Mouse (Mus musculus) neural tube, embryonic 14.5 days (tissue): ENCODE measurements around the gene Prdm11. TPM values are rescaled to one million over a fixed set of nuclear protein-coding genes. Genes with fewer than 3 reads are reported as not detected.
A peak's percentile ranks its signal among the peaks of the same experiment; 100 is the strongest.

Experiments
- ATAC-seq: fragments of 200-750 bp; cut with Nextera tagmentation; 2 replicates; pipeline ENCODE4 v1.8.0; 2017; ENCODE audit warnings: low read depth, mild to moderate bottlenecking, moderate TSS enrichment, moderate library complexity
- H3K27ac ChIP-seq: fragments of 300-500 bp; sonication (generic); 2 replicates; pipeline ENCODE4 v1.5.1; 2014; ENCODE audit warnings: low read depth, mild to moderate bottlenecking, control low read depth, low read length, moderate library complexity, mixed read lengths
- H3K27me3 ChIP-seq: fragments of 300-500 bp; sonication (generic); 2 replicates; pipeline ENCODE4 v1.6.1; 2014; ENCODE audit warnings: low read length; ENCODE audit not compliant: control insufficient read depth, insufficient read depth
- H3K36me3 ChIP-seq: fragments of 300-500 bp; sonication (generic); 2 replicates; pipeline ENCODE4 v1.6.1; 2014; ENCODE audit warnings: low read length, mixed read lengths; ENCODE audit not compliant: control insufficient read depth, insufficient read depth
- H3K4me1 ChIP-seq: fragments of 300-500 bp; sonication (generic); 2 replicates; pipeline ENCODE4 v1.6.1; 2014; ENCODE audit warnings: low read length; ENCODE audit not compliant: control insufficient read depth, insufficient read depth
- H3K4me2 ChIP-seq: fragments of 300-500 bp; sonication (generic); 2 replicates; pipeline ENCODE4 v1.6.1; 2014; ENCODE audit warnings: mild to moderate bottlenecking, low read depth, low read length, control low read depth
- H3K4me3 ChIP-seq: fragments of 300-500 bp; sonication (generic); 2 replicates; pipeline ENCODE4 v1.5.1; 2014; ENCODE audit warnings: low read depth, low read length, control low read depth, mixed read lengths
- H3K9ac ChIP-seq: fragments of 300-500 bp; sonication (generic); replicated peaks from 2 replicates; pipeline ENCODE4 v1.6.1; 2014; ENCODE audit warnings: low read depth, mild to moderate bottlenecking, control low read depth, low read length, mixed read lengths
- H3K9me3 ChIP-seq: fragments of 300-500 bp; sonication (generic); 2 replicates; pipeline ENCODE4 v1.6.1; 2016; ENCODE audit warnings: low read length; ENCODE audit not compliant: control insufficient read depth
- WGBS: fragments of 180-500 bp; shearing (Covaris S2); extraction: QIAGEN DNeasy Blood & Tissue Kit; methylation state at CpG from one replicate; pipeline ENCODE4 v1.1.7; 2014; 5-methylcytosine and 5-hydroxymethylcytosine counted together
- polyA plus RNA-seq: library from polyadenylated mRNA; unstranded; fragments of >200 nt; fragmentation: Nextera tagmentation; extraction: Ambion mirVana; gene quantifications from 2 replicates; pipeline ENCODE4 v1.2.1, GENCODE M21; 2014

Prdm11 gene
- polyA plus RNA-seq, 1 experiment from 2014 or later, result 1.8 TPM

GRCm38 (mm10) chr2:93024431-93024830, 21.5 kb downstream of the Prdm11 start:
- Histone ChIP-seq H3K36me3 (no peaks in the 10 kb centered on the region), H3K9ac (no peak overlapping the region), H3K9me3 (no peaks in the 10 kb centered on the region), H3K27ac (no peak overlapping the region), H3K27me3 (no peaks in the 10 kb centered on the region), H3K4me1 (0 out of 2 replicates have a peak, but pooled peaks cover 2% of the 10 kb centered on the region), H3K4me2 (no peak overlapping the region), H3K4me3 (no peak overlapping the region)
- WGBS, result 95% methylated on average over 3 of the region's 3 CpGs
- ATAC-seq, result no peak

GRCm38 (mm10) chr2:93018854-93019253, 27.1 kb downstream of the Prdm11 start:
- 67% methylated on average over 5 of the region's 5 CpGs for WGBS

GRCm38 (mm10) chr2:93017151-93017550, 28.8 kb downstream of the Prdm11 start:
- H3K4me3 ChIP-seq, result no peak overlapping the region
- 97% methylated on average over 8 of the region's 8 CpGs for WGBS

More at GRCm38 (mm10) chr2:93018854-93019253, 27.1 kb downstream of the Prdm11 start:
- H3K36me3 ChIP-seq, result no peaks in the 10 kb centered on the region
- no peak overlapping the region for H3K4me3 ChIP-seq
- no peak overlapping the region for H3K9ac ChIP-seq
- ATAC-seq, result no peak
- H3K9me3 ChIP-seq, result no peaks in the 10 kb centered on the region
- H3K4me2 ChIP-seq, result no peak overlapping the region
- no peaks in the 10 kb centered on the region for H3K27me3 ChIP-seq
- peaks cover 5% of the 10 kb centered on the region for H3K4me1 ChIP-seq
- no peak overlapping the region for H3K27ac ChIP-seq

GRCm38 (mm10) chr2:93015041-93015440, 30.9 kb downstream of the Prdm11 start:
- no peak overlapping the region for H3K27ac ChIP-seq
- H3K9me3 ChIP-seq, result no peaks in the 10 kb centered on the region
- H3K36me3 ChIP-seq, result 0 out of 2 replicates have a peak, but pooled peaks cover 3% of the 10 kb centered on the region
- 2% methylated on average over 34 of the region's 40 CpGs for WGBS
- peak overlapping the region; percentile 74 for H3K9ac ChIP-seq
- peak overlapping the region; percentile 97 for H3K4me2 ChIP-seq
- peak overlapping the region; percentile 49 for H3K4me3 ChIP-seq
- peak; percentile 42; the same call in 1 of the 2 replicates for ATAC-seq
- peaks cover 5% of the 10 kb centered on the region for H3K4me1 ChIP-seq
- H3K27me3 ChIP-seq, result no peaks in the 10 kb centered on the region

More at GRCm38 (mm10) chr2:93017151-93017550, 28.8 kb downstream of the Prdm11 start:
- Histone ChIP-seq H3K9me3 (no peaks in the 10 kb centered on the region), H3K36me3 (0 out of 2 replicates have a peak, but pooled peaks cover 3% of the 10 kb centered on the region), H3K9ac (no peak overlapping the region), H3K4me1 (peaks cover 5% of the 10 kb centered on the region), H3K27me3 (no peaks in the 10 kb centered on the region), H3K4me2 (no peak overlapping the region), H3K27ac (no peak overlapping the region)
- ATAC-seq, result no peak

GRCm38 (mm10) chr2:93014093-93014937, 31.7 kb downstream of the Prdm11 start:
- peak overlapping the region; percentile 74 for H3K9ac ChIP-seq
- H3K4me2 ChIP-seq, result peak overlapping the region; percentile 97
- H3K27me3 ChIP-seq, result no peaks in the 10 kb centered on the region
- peak; percentile 79 for ATAC-seq
- H3K27ac ChIP-seq, result peak overlapping the region; percentile 62
- peak overlapping the region; percentile 49 for H3K4me3 ChIP-seq
- 0 out of 2 replicates have a peak, but pooled peaks cover 3% of the 10 kb centered on the region for H3K36me3 ChIP-seq
- WGBS, result 4% methylated on average over 41 of the region's 50 CpGs
- no peaks in the 10 kb centered on the region for H3K9me3 ChIP-seq
- peaks cover 5% of the 10 kb centered on the region for H3K4me1 ChIP-seq

- Histone ChIP-seq H3K4me1 (peaks cover 5% of the 10 kb centered on the region), H3K36me3 (0 out of 2 replicates have a peak, but pooled peaks cover 3% of the 10 kb centered on the region), H3K4me3 (no peak overlapping the region), H3K4me2 (no peak overlapping the region; the same call in 1 of the 2 replicates), H3K9ac (no peak overlapping the region), H3K27ac (peak overlapping the region; percentile 45), H3K27me3 (no peaks in the 10 kb centered on the region), H3K9me3 (no peaks in the 10 kb centered on the region)
- peak; percentile 15; the same call in 1 of the 2 replicates for ATAC-seq
- WGBS, result 65% methylated on average over 8 of the region's 8 CpGs
These were observed 32.4 kb downstream of the Prdm11 start for GRCm38 (mm10) chr2:93013415-93014092.

- Histone ChIP-seq H3K4me3 (no peak overlapping the region), H3K9ac (no peak overlapping the region)
- WGBS, result 95% methylated on average over 3 of the region's 3 CpGs
These were observed 33.0 kb downstream of the Prdm11 start for GRCm38 (mm10) chr2:93012976-93013375.

GRCm38 (mm10) chr2:93011933-93012332, 34.0 kb downstream of the Prdm11 start:
- no peak overlapping the region for H3K9ac ChIP-seq
- no peak overlapping the region for H3K4me3 ChIP-seq
- H3K27me3 ChIP-seq, result no peaks in the 10 kb centered on the region
- no peak for ATAC-seq
- H3K4me1 ChIP-seq, result peaks cover 5% of the 10 kb centered on the region
- H3K36me3 ChIP-seq, result 0 out of 2 replicates have a peak, but pooled peaks cover 3% of the 10 kb centered on the region
- H3K27ac ChIP-seq, result no peak overlapping the region
- H3K9me3 ChIP-seq, result no peaks in the 10 kb centered on the region
- H3K4me2 ChIP-seq, result no peak overlapping the region
- 92% methylated on average over 9 of the region's 9 CpGs for WGBS

More at GRCm38 (mm10) chr2:93012976-93013375, 33.0 kb downstream of the Prdm11 start:
- no peaks in the 10 kb centered on the region for H3K27me3 ChIP-seq
- H3K9me3 ChIP-seq, result no peaks in the 10 kb centered on the region
- 0 out of 2 replicates have a peak, but pooled peaks cover 3% of the 10 kb centered on the region for H3K36me3 ChIP-seq
- H3K4me2 ChIP-seq, result no peak overlapping the region
- H3K4me1 ChIP-seq, result peaks cover 5% of the 10 kb centered on the region
- ATAC-seq, result no peak
- H3K27ac ChIP-seq, result no peak overlapping the region
